Mouse (Mus musculus) testis, adult 2 months (tissue): ENCODE measurements around the gene 1600014C23Rik.

Experiments
- CTCF ChIP-seq: fragments of 200-500 bp; IDR thresholded peaks from 2 replicates; pipeline ENCODE4 v1.5.1; 2012; ENCODE audit warnings: low read depth, mild to moderate bottlenecking, inconsistent platforms, low read length, moderate library complexity; ENCODE audit not compliant: control insufficient read depth, insufficient read depth, insufficient replicate concordance
- POLR2A ChIP-seq: fragments of 200-500 bp; IDR thresholded peaks from 2 replicates; pipeline ENCODE4 v1.6.1; 2012; ENCODE audit warnings: low read depth, mild to moderate bottlenecking, inconsistent platforms, low read length, moderate library complexity; ENCODE audit not compliant: control insufficient read depth

DNA sequence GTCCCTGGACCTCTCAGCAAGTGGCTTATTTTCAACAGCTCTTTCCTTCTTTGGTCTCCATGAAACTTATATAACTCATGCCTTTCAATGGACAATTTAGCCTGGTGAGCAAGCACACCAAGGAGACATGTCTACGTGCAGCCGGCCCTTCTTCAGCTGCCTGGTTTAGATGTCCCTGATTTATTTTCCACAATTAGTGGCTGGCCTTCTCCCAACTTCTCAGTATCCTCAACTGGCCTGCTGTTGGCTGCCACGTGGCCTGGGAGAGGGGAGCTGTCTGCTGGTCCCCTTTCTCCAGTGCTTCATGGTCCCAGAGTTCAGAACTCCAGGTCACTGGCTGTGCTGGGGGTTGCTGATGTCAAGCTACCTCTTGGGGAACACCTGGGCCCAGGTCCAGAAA is 28.3 kb upstream of the 1600014C23Rik start:
- TF ChIP-seq CTCF (no peak), POLR2A (no peak)
